Mouse (Mus musculus) gastrocnemius, postnatal 14 days (tissue): ENCODE measurements around the gene Igfals. TPM values are rescaled to one million over a fixed set of nuclear protein-coding genes. Genes with fewer than 3 reads are reported as not detected.

Experiments used
- DNase-seq: peaks from one replicate; pipeline ENCODE4 v3.0.0; 2021; ENCODE audit warnings: mixed read lengths
- intact Hi-C: fragments of 180-260 bp; cut with DNase I; formaldehyde crosslinking; loops from one replicate; pipeline ENCODE4 v1.15.1; 2025; ENCODE audit warnings: low total_unique reads
- total RNA-seq, 2 experiments: library from RNA; stranded (reverse); gene quantifications; 2 replicates each; pipeline ENCODE4 v1.2.3; 2021

Gene Igfals
- total RNA-seq, 2 experiments from 2014 or later = 2.9 TPM

DNA sequence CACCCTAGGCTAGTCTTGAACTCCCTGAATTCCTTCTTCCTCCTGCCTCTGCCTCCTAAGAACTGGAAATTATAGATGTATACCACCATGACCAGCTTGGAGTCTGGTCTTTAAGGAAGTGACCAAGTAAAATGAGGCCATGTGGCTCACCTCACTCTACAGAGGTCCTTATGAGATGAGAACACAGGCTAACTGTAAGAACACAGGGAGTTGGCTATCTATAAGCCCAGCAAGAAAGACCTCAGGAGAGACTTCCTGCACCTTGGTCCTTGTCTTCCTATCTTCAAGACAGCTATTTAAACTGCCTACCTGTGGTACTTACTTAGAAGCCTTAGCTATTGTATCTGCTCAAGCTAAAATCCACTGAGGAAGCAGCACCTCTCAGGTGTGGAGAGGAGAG, 48.2 kb downstream of the Igfals start:
- intact Hi-C loops = no loop called here
- no peak for DNase-seq

- DNase-seq = no peak
- intact Hi-C loops = no loop called here
Observed at GRCm38 (mm10) chr17:24923246-24923645, 57.4 kb downstream of the Igfals start.

GRCm38 (mm10) chr17:24929506-24929905, 63.7 kb downstream of the Igfals start:
- intact Hi-C loops = no loop called here

More at GRCm38 (mm10) chr17:24929506-24929905, 63.7 kb downstream of the Igfals start:
- DNase-seq = no peak

Other genes with a start within 250 kb of the Igfals start
- gene Tsc2, start 233.4 kb upstream of the Igfals start, total RNA-seq = 10 to 100 TPM; 50.6 to 53.0 TPM
- 1 to 10 TPM; 2.2 to 3.6 TPM for gene Nthl1, start 233.3 kb upstream of the Igfals start, total RNA-seq
- gene Slc9a3r2, start 215.7 kb upstream of the Igfals start, total RNA-seq = 10 to 100 TPM; 36.2 to 46.3 TPM
- not detected for gene Npw, start 207.5 kb upstream of the Igfals start, total RNA-seq
- 10 to 100 TPM; 13.9 to 16.3 TPM for gene Zfp598, start 196.3 kb upstream of the Igfals start, total RNA-seq
- not detected for gene Syngr3, start 176.0 kb upstream of the Igfals start, total RNA-seq
- 10 to 100 TPM; 23.0 to 25.0 TPM for gene Gfer, start 169.8 kb upstream of the Igfals start, total RNA-seq
- gene Noxo1, start 169.8 kb upstream of the Igfals start, total RNA-seq = under 1 TPM; 0.44 to 0.94 TPM
- gene Tbl3, start 158.3 kb upstream of the Igfals start, total RNA-seq = 10 to 100 TPM; 16.3 to 19.6 TPM
- gene Rnf151, start 147.9 kb upstream of the Igfals start, total RNA-seq = not detected
- gene Rps2, start 147.9 kb upstream of the Igfals start, total RNA-seq = 100 to 1,000 TPM; 643 to 719 TPM
- 100 to 1,000 TPM; 467 to 532 TPM for gene Ndufb10, start 141.5 kb upstream of the Igfals start, total RNA-seq
- 100 to 1,000 TPM; 781 to 864 TPM for gene Rpl3l, start 138.2 kb upstream of the Igfals start, total RNA-seq
- 100 to 1,000 TPM; 143 to 165 TPM for gene Msrb1, start 129.4 kb upstream of the Igfals start, total RNA-seq
- gene Hs3st6, start 113.0 kb upstream of the Igfals start, total RNA-seq = not detected
- not detected for gene Meiob, start 61.7 kb upstream of the Igfals start, total RNA-seq
- gene Hagh, start 25.9 kb upstream of the Igfals start, total RNA-seq = 10 to 100 TPM; 71.1 to 77.2 TPM
- gene Fahd1, start 15.6 kb upstream of the Igfals start, total RNA-seq = 10 to 100 TPM; 38.9 to 46.1 TPM
- gene Nubp2, start 20.4 kb downstream of the Igfals start, total RNA-seq = 10 to 100 TPM; 12.5 to 14.6 TPM
- 10 to 100 TPM; 24.4 to 29.2 TPM for gene Spsb3, start 20.6 kb downstream of the Igfals start, total RNA-seq
- gene Eme2, start 29.1 kb downstream of the Igfals start, total RNA-seq = 10 to 100 TPM; 13.9 to 14.5 TPM
- 100 to 1,000 TPM; 118 to 120 TPM for gene Mrps34, start 29.1 kb downstream of the Igfals start, total RNA-seq
- gene Nme3, start 30.5 kb downstream of the Igfals start, total RNA-seq = 1 to 10 TPM; 7.6 to 9.0 TPM
- gene Mapk8ip3, start 71.0 kb downstream of the Igfals start, total RNA-seq = 10 to 100 TPM; 16.3 to 19.2 TPM
- gene Jpt2, start 94.7 kb downstream of the Igfals start, total RNA-seq = 10 to 100 TPM in 1 of 2 experiments, 1 to 10 TPM in 1; 8.2 to 13.3 TPM
- gene Cramp1l, start 149.8 kb downstream of the Igfals start, total RNA-seq = 1 to 10 TPM; 7.1 to 7.3 TPM
- 1 to 10 TPM; 2.9 to 4.1 TPM for gene Ift140, start 150.1 kb downstream of the Igfals start, total RNA-seq
- gene Tmem204, start 217.6 kb downstream of the Igfals start, total RNA-seq = 10 to 100 TPM; 13.9 to 16.3 TPM
- gene Telo2, start 250.0 kb downstream of the Igfals start, total RNA-seq = 1 to 10 TPM; 9.2 to 9.3 TPM